Mouse (Mus musculus) forebrain, embryonic 15.5 days (tissue): ENCODE measurements around the gene Zc3hav1l. TPM values are rescaled to one million over a fixed set of nuclear protein-coding genes. Genes with fewer than 3 reads are reported as not detected.

Experiments
- ATAC-seq: fragments of 200-750 bp; cut with Nextera tagmentation; replicated peaks from 2 replicates; pipeline ENCODE4 v1.8.0; 2017; ENCODE audit warnings: mild to moderate bottlenecking, moderate TSS enrichment, moderate library complexity
- H3K27ac ChIP-seq: fragments of 300-500 bp; sonication (generic); replicated peaks from 2 replicates; pipeline ENCODE4 v1.5.1; 2015; ENCODE audit warnings: mild to moderate bottlenecking, inconsistent platforms
- H3K27me3 ChIP-seq: fragments of 300-500 bp; sonication (generic); 2 replicates; pipeline ENCODE4 v1.6.1; 2015; ENCODE audit warnings: inconsistent platforms
- H3K36me3 ChIP-seq: fragments of 300-500 bp; sonication (generic); 2 replicates; pipeline ENCODE4 v1.6.1; 2015; ENCODE audit warnings: mild to moderate bottlenecking, inconsistent platforms
- H3K4me1 ChIP-seq: fragments of 300-500 bp; sonication (generic); 2 replicates; pipeline ENCODE4 v1.6.1; 2015; ENCODE audit warnings: inconsistent platforms
- H3K4me2 ChIP-seq: fragments of 300-500 bp; sonication (generic); replicated peaks from 2 replicates; pipeline ENCODE4 v1.6.1; 2015; ENCODE audit warnings: mild to moderate bottlenecking, inconsistent platforms
- H3K4me3 ChIP-seq: fragments of 300-500 bp; sonication (generic); 2 replicates; pipeline ENCODE4 v1.5.1; 2015; ENCODE audit warnings: mild to moderate bottlenecking, inconsistent platforms
- H3K9ac ChIP-seq: fragments of 300-500 bp; sonication (generic); replicated peaks from 2 replicates; pipeline ENCODE4 v1.6.1; 2015; ENCODE audit warnings: mild to moderate bottlenecking, inconsistent platforms
- H3K9me3 ChIP-seq: fragments of 300-500 bp; sonication (generic); 2 replicates; pipeline ENCODE4 v1.6.1; 2016; ENCODE audit warnings: inconsistent platforms
- WGBS: fragments of 180-500 bp; shearing (Covaris S2); methylation state at CpG from one replicate; pipeline ENCODE4 v1.1.7; 2015; ENCODE audit warnings: mixed read lengths; 5-methylcytosine and 5-hydroxymethylcytosine counted together
- polyA plus RNA-seq: library from polyadenylated mRNA; unstranded; fragments of >200 nt; fragmentation: Nextera tagmentation; extraction: Ambion mirVana; gene quantifications from 2 replicates; pipeline ENCODE4 v1.2.1, GENCODE M21; 2015

Gene Zc3hav1l
- polyA plus RNA-seq, 1 experiment from 2014 or later: 6.8 TPM

- no peak overlapping the region for H3K9ac ChIP-seq
- ATAC-seq: no peak
- H3K4me3 ChIP-seq: no peak overlapping the region
- no peak overlapping the region for H3K4me2 ChIP-seq
- H3K27ac ChIP-seq: no peak overlapping the region
- no peaks in the 10 kb centered on the region for H3K36me3 ChIP-seq
- H3K9me3 ChIP-seq: no peaks in the 10 kb centered on the region
- H3K27me3 ChIP-seq: no peaks in the 10 kb centered on the region
- no peaks in the 10 kb centered on the region for H3K4me1 ChIP-seq
- 92% methylated on average over 9 of the region's 9 CpGs for WGBS
These were observed 21.6 kb upstream of the Zc3hav1l start for GRCm38 (mm10) chr6:38320621-38321020.

GRCm38 (mm10) chr6:38316050-38316449 is 17.0 kb upstream of the Zc3hav1l start:
- no peak for ATAC-seq
- no peaks in the 10 kb centered on the region for H3K27me3 ChIP-seq
- no peak overlapping the region for H3K4me2 ChIP-seq
- no peaks in the 10 kb centered on the region for H3K9me3 ChIP-seq
- no peaks in the 10 kb centered on the region for H3K4me1 ChIP-seq
- 92% methylated on average over 4 of the region's 4 CpGs for WGBS
- no peak overlapping the region for H3K9ac ChIP-seq
- no peaks in the 10 kb centered on the region for H3K36me3 ChIP-seq
- no peak overlapping the region for H3K27ac ChIP-seq
- no peak overlapping the region for H3K4me3 ChIP-seq

DNA sequence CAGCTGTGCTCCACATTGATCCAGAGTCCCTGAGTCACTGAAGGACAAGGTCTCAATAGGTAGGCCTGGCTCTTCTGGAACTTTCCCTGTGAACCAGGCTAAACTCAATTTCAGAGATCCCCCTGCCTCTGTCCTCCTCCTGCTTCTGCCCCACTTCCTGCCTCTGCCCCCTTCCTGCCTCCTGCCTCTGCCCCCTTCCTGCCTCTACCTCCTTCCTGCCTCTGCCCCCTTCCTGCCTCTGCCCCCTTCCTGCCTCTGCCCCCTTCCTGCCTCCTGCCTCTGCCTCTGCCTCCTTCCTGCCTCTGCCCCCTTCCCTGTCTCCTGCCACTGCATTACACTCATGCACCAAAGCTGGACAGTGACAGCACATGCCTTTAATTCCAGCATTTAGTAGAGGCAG is 10.7 kb upstream of the Zc3hav1l start:
- no peaks in the 10 kb centered on the region for H3K27me3 ChIP-seq
- H3K4me3 ChIP-seq: no peak overlapping the region
- no peak overlapping the region for H3K4me2 ChIP-seq
- no peaks in the 10 kb centered on the region for H3K4me1 ChIP-seq
- ATAC-seq: no peak
- H3K9ac ChIP-seq: no peak overlapping the region
- H3K36me3 ChIP-seq: no peaks in the 10 kb centered on the region
- H3K9me3 ChIP-seq: no peaks in the 10 kb centered on the region
- H3K27ac ChIP-seq: no peak overlapping the region

DNA sequence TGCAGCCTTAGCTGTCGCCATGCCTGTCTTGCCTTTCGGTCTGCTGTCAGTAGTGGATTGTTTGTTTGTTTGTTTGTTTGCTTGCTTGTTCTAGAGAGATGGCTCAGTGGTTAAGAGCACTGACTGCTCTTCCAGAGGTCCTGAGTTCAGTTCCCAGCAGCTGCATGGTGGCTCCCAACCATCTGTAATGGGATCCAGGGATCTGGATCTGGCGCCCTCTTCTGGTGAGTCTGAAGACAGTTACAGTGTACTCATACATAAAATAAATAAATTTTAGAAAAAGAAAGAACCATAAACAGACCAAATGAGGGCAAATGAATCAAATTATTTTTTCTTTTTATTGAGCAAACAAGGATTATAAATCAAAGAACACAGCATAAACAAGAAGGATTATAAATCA is 5.9 kb upstream of the Zc3hav1l start:
- Histone ChIP-seq H3K27ac (no peak overlapping the region), H3K9me3 (no peaks in the 10 kb centered on the region), H3K4me3 (no peak overlapping the region), H3K4me2 (no peak overlapping the region), H3K4me1 (no peaks in the 10 kb centered on the region), H3K36me3 (no peaks in the 10 kb centered on the region), H3K9ac (no peak overlapping the region), H3K27me3 (no peaks in the 10 kb centered on the region)
- 78% methylated on average over 3 of the region's 3 CpGs for WGBS
- no peak for ATAC-seq

DNA sequence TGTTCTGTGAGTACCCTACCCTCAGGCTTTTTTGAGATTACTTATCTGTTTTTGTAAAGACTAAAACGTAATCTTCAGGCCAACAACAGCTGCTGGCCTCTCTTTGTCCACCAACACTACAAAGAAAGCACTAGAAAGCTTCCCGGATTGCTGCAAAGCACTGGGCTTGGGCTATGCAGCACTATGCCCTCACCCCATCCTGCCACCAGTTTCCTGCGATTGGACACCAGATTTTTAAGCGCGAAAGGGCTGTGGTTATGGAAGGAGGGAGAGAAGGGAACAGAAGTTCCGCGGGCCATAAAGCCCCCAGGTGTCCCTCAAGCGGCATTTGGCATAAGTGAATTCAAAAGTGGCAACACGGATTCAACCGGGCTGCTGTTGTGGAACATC is 818 bp downstream of the Zc3hav1l start:
- Histone ChIP-seq H3K4me3 (peak overlapping the region; percentile 96), H3K9me3 (no peaks in the 10 kb centered on the region), H3K36me3 (peaks cover 26% of the 10 kb centered on the region), H3K9ac (peak overlapping the region; percentile 97), H3K27ac (peak overlapping the region; percentile 93), H3K4me2 (peak overlapping the region; percentile 77), H3K4me1 (peaks cover 17% of the 10 kb centered on the region), H3K27me3 (no peaks in the 10 kb centered on the region)
- ATAC-seq: peak; percentile 30
- under 1% methylated on average over 10 of the region's 10 CpGs for WGBS

DNA sequence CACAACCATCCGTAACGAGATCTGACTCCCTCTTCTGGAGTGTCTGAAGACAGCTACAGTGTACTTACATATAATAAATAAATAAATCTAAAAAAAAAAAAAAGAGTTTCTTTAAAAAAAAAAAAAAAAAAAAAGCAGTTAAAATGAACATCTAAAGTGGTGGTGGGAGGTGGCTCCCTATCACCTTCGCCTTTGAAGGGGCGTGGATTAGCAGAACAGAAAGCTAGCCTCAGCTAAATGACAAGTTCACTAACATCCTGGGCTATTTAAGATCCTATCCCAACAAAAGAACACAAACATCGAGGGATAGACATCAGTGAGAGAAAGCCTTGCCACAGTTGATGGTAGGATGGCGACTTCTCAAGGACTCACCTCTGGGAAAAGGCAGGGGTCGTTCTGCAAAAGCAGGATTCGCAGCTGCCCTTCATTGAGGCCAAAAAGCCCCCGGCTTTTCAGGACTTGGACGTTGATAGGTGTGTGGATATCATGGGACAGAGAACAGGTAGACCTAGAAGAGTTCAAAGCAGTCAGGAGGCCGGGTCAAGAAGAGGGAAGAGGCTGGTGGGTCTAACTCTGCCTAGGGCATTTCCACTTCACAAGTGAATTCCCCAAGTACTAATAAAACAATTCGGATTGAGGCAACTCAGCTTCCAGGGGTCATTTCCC is 1.3 kb downstream of the Zc3hav1l start:
- peak overlapping the region; percentile 93 for H3K27ac ChIP-seq
- H3K4me1 ChIP-seq: peaks cover 17% of the 10 kb centered on the region
- ATAC-seq: no peak
- H3K9me3 ChIP-seq: no peaks in the 10 kb centered on the region
- 36% methylated on average over 12 of the region's 12 CpGs for WGBS
- peak overlapping the region; percentile 96 for H3K4me3 ChIP-seq
- H3K27me3 ChIP-seq: no peaks in the 10 kb centered on the region
- peak overlapping the region; percentile 97 for H3K9ac ChIP-seq
- H3K4me2 ChIP-seq: peak overlapping the region; percentile 77
- peaks cover 28% of the 10 kb centered on the region for H3K36me3 ChIP-seq

- no peak overlapping the region for H3K4me3 ChIP-seq
- no peaks in the 10 kb centered on the region for H3K27me3 ChIP-seq
- no peak overlapping the region for H3K27ac ChIP-seq
- no peak for ATAC-seq
- WGBS: 44% methylated on average over 3 of the region's 3 CpGs
- no peak overlapping the region for H3K9ac ChIP-seq
- peaks cover 13% of the 10 kb centered on the region for H3K4me1 ChIP-seq
- no peaks in the 10 kb centered on the region for H3K9me3 ChIP-seq
- peaks cover 52% of the 10 kb centered on the region for H3K36me3 ChIP-seq
- H3K4me2 ChIP-seq: no peak overlapping the region
These were observed 5.4 kb downstream of the Zc3hav1l start for GRCm38 (mm10) chr6:38293708-38294107.

GRCm38 (mm10) chr6:38292871-38293646 is 6.0 kb downstream of the Zc3hav1l start:
- H3K27ac ChIP-seq: no peak overlapping the region
- H3K9me3 ChIP-seq: no peaks in the 10 kb centered on the region
- no peaks in the 10 kb centered on the region for H3K27me3 ChIP-seq
- 12% methylated on average over 11 of the region's 11 CpGs for WGBS
- H3K36me3 ChIP-seq: peaks cover 57% of the 10 kb centered on the region
- ATAC-seq: no peak
- no peak overlapping the region for H3K4me3 ChIP-seq
- H3K4me1 ChIP-seq: peaks cover 10% of the 10 kb centered on the region
- H3K4me2 ChIP-seq: no peak overlapping the region
- H3K9ac ChIP-seq: no peak overlapping the region

DNA sequence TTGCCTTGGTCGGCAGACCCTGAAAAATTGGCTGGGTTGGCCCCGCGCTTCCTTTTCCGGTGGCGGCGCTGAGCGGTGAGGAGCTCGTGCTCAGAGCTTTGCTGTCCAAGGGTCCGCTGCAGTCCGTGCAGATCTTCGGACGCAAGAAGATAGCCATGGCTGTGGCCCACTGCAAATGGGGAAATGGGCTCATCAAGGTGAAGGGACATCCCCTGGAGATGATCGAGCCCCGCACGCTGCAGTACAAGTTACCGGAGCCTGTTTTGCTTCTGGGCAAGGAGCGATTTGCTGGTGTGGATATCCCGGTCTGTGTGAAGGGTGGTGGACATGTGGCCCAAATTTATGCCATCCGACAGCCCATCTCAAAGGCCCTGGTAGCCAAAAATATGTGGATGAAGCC is 14.6 kb downstream of the Zc3hav1l start:
- 98% methylated on average over 19 of the region's 19 CpGs for WGBS

GRCm38 (mm10) chr6:38264466-38264865 is 34.6 kb downstream of the Zc3hav1l start:
- WGBS: 66% methylated on average over 7 of the region's 7 CpGs
- H3K4me1 ChIP-seq: no peaks in the 10 kb centered on the region
- no peak overlapping the region for H3K9ac ChIP-seq
- H3K4me2 ChIP-seq: no peak overlapping the region
- no peak overlapping the region for H3K4me3 ChIP-seq
- no peaks in the 10 kb centered on the region for H3K27me3 ChIP-seq
- no peak for ATAC-seq
- H3K36me3 ChIP-seq: no peaks in the 10 kb centered on the region
- H3K9me3 ChIP-seq: no peaks in the 10 kb centered on the region
- no peak overlapping the region for H3K27ac ChIP-seq

More for the DNA sequence above, 14.6 kb downstream of the Zc3hav1l start:
- Histone ChIP-seq H3K4me1 (no peaks in the 10 kb centered on the region), H3K4me3 (no peak overlapping the region), H3K9ac (no peak overlapping the region), H3K27me3 (no peaks in the 10 kb centered on the region), H3K27ac (no peak overlapping the region), H3K4me2 (no peak overlapping the region), H3K36me3 (peaks cover 37% of the 10 kb centered on the region), H3K9me3 (no peaks in the 10 kb centered on the region)
- ATAC-seq: no peak

GRCm38 (mm10) chr6:38263393-38264159 is 35.5 kb downstream of the Zc3hav1l start:
- 80% methylated on average over 5 of the region's 5 CpGs for WGBS
- Histone ChIP-seq H3K27ac (no peak overlapping the region), H3K36me3 (no peaks in the 10 kb centered on the region), H3K4me2 (no peak overlapping the region), H3K9me3 (no peaks in the 10 kb centered on the region), H3K4me3 (no peak overlapping the region), H3K9ac (no peak overlapping the region), H3K4me1 (no peaks in the 10 kb centered on the region), H3K27me3 (no peaks in the 10 kb centered on the region)
- ATAC-seq: no peak

DNA sequence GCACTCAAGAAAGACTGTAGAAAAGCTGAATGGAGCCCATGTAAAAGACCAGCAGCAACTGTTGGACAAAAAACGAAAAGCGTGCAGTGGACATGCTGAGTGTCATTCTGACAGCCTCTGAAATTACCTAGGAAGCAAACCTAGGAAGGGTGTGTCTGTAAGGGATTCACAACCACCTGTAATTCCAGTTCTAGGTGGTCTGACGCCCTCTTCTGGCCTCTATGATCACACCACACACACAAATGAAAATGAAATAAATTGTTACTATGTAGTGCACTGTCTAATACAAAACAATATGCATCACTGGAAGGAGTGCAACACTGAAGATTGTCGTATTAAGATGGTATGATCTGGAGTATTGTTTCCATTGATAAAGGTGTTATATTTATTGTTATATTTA is 37.2 kb downstream of the Zc3hav1l start:
- Histone ChIP-seq H3K4me3 (no peak overlapping the region), H3K4me1 (no peaks in the 10 kb centered on the region), H3K9ac (no peak overlapping the region), H3K27me3 (no peaks in the 10 kb centered on the region), H3K36me3 (no peaks in the 10 kb centered on the region), H3K9me3 (no peaks in the 10 kb centered on the region), H3K4me2 (no peak overlapping the region), H3K27ac (no peak overlapping the region)
- WGBS: 65% methylated on average over 4 of the region's 4 CpGs
- ATAC-seq: no peak
